Mouse (Mus musculus) bone marrow macrophage, adult 2 months (primary cell): ENCODE data around the gene Mylip. TPM values are rescaled to one million over a fixed set of nuclear protein-coding genes. Genes with fewer than 3 reads are reported as not detected.

ENCODE experiments used
- H3K27ac ChIP-seq: 2 replicates; pipeline ENCODE4 v1.5.1; 2012; ENCODE audit warnings: low read depth, low read length; ENCODE audit not compliant: insufficient read depth
- H3K4me1 ChIP-seq: 2 replicates; pipeline ENCODE4 v1.6.1; 2012; ENCODE audit warnings: low read length; ENCODE audit not compliant: control insufficient read depth, insufficient read depth
- H3K4me3 ChIP-seq: 2 replicates; pipeline ENCODE4 v1.5.1; 2012; ENCODE audit warnings: mild to moderate bottlenecking, low read length, moderate library complexity; ENCODE audit not compliant: insufficient read depth
- CTCF ChIP-seq: IDR thresholded peaks from 2 replicates; pipeline ENCODE4 v1.5.1; 2012; ENCODE audit warnings: low read depth, mild to moderate bottlenecking, low read length, moderate library complexity
- POLR2A ChIP-seq: IDR thresholded peaks from 2 replicates; pipeline ENCODE4 v1.6.1; 2012; ENCODE audit warnings: mild to moderate bottlenecking, low read depth, low read length, borderline replicate concordance
- polyA plus RNA-seq: library from polyadenylated mRNA; stranded (reverse); fragments of >200 nt; gene quantifications from 2 replicates; pipeline ENCODE4 v1.2.4, GENCODE M21; 2012; ENCODE audit not compliant: missing spikeins, insufficient read depth, insufficient read length

Mylip gene
- polyA plus RNA-seq, 1 experiment = 37.3 TPM

DNA sequence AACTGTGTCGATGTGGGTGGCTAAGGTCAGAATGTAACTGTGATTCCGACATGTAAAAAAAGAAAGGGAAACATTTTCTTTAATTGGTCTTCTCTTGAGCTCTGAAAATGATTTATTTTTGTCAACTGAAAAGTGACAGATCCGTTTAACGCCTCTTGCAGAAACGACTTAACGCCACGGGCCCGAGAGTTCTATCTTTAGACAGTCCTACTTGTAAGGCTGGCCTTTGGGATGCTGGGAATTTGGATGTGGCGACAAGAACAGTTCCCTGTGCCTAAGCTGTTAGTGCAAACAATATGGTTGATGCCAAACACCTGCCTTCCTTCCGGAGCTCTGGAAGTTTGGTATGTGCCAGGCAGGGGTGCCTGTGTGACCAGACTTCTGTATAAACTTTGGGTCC lies 23.8 kb upstream of the Mylip start:
- H3K27ac ChIP-seq = no peak overlapping the region
- H3K4me3 ChIP-seq = no peak overlapping the region
- no peaks in the 10 kb centered on the region for H3K4me1 ChIP-seq
- no peak for TF ChIP-seq POLR2A
- no peak for TF ChIP-seq CTCF

DNA sequence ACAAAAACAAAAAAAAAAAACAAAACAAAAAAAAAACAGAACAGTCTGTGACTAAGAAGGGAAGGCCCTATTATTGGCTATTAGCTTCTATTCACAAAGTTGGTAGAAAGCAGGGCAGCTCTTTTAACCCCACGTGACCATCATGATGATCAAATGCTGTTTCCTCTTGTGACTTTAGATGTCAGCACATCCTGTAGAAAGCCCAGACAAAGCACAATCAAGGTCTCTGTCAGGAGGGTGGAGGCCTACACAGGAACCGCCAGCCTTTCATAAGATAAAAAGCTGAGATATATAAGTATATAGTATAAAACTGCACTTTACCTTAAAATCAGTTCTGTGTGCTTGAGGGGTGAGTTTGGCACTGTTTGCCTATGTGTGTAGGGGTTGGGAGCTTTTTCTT lies 17.9 kb upstream of the Mylip start:
- Histone ChIP-seq H3K4me3 (no peak overlapping the region), H3K27ac (peak overlapping the region; percentile 67), H3K4me1 (peaks cover 18% of the 10 kb centered on the region)
- TF ChIP-seq POLR2A (no peak), CTCF (no peak)

DNA sequence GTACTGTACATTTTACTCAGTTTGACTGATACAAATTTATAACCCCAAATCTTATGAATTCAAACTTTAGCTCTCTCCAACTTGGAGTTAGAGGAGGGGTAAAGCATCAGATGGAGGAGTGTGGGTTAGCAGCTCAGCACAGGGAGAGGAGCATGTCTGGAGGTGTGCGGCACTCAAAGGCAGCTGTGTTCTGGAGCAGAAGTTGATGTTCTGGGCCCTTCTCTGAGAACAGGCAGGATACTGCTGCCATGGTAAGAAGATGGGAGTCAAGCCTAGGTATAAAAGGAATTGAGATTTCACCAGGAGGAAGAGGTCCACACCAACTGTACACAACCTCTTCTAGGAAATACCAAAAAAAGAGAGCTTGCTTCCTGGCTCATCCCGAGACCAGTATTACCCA lies 17.1 kb upstream of the Mylip start:
- no peak overlapping the region for H3K4me3 ChIP-seq

DNA sequence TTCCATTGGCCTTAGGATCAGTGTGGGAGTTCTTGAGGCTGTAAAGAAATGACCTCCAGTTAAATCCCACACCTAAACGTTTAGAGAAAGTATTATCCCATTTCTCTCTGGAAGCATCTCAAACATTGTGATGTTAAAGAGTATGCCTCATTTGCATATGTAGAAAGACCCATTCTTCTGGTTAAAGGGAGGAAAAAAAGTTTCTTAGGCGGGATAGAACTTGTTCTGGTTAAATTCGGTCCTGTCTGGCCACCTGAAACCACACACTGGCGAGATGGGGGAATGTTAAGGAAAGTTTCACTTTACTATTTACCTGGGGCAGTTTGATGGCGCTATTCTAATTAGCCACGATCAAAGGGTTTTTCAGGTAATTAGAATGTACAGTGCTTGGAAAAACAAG lies 14.7 kb upstream of the Mylip start:
- no peak overlapping the region for H3K27ac ChIP-seq
- peaks cover 18% of the 10 kb centered on the region for H3K4me1 ChIP-seq
- TF ChIP-seq CTCF = no peak
- no peak for TF ChIP-seq POLR2A
- H3K4me3 ChIP-seq = no peak overlapping the region

More for the DNA sequence above, 17.1 kb upstream of the Mylip start:
- Histone ChIP-seq H3K27ac (no peak overlapping the region), H3K4me1 (peaks cover 18% of the 10 kb centered on the region)
- TF ChIP-seq POLR2A (no peak), CTCF (no peak)

DNA sequence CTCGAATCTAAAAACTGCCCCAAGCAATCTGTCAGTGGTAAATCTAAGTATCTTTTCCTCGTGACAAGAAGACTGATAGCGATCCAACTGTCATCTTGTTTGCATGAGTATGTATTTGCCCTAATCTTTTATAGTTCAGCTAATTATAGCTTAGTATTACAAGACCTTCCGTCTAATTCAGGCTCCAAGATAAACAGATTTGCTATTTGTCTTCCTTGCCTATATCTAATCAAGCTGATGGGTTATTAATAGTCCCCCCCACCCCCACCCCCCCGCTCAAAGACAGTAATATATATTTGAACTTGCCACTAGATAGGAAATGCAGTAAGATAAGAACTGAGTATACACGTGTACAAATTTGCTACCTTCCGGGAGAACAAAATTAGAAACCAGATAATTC lies 7.3 kb upstream of the Mylip start:
- H3K4me3 ChIP-seq = no peak overlapping the region
- TF ChIP-seq CTCF = no peak
- no peak for TF ChIP-seq POLR2A
- H3K27ac ChIP-seq = no peak overlapping the region
- H3K4me1 ChIP-seq = no peaks in the 10 kb centered on the region

DNA sequence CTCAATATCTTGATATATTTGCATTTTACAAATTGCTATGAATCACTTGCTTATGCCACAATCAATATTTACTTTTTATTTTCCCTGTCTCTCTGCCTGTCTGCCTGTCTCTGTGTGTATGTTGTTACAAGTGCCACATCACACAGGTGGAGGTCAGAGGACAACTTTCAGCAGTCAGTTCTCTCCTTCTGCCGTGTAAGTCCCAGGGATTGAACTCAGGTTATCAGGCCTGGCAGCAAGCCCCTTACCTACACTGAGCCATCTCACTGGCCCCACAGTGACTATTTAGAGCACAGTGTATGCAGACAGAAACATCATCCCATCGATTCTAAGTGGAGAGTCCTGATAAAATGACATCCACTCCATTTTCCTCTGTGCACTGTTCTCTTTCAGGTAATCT lies 4.9 kb upstream of the Mylip start:
- no peak for TF ChIP-seq CTCF
- no peak for TF ChIP-seq POLR2A
- no peak overlapping the region for H3K27ac ChIP-seq
- H3K4me1 ChIP-seq = peaks cover 8% of the 10 kb centered on the region; the same call in 1 of the 2 replicates
- H3K4me3 ChIP-seq = no peak overlapping the region

DNA sequence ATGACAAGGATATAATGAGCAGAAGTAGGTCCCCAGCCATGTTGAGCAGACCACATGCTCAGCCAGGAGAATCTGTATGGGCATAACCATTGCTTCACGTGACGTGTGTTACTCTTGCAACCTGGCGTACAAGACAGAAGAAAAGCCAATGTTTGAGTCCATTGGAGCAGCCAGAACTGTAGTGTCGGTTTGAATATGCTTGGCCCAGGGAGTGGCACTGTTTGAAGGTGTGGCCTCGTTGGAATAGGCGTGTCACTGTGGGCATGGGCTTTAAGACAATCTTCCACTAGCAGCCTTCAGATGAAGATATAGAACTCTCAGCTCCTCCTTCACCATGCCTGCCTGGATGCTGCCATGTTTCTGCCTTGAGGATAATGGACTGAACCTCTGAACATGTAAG lies 4.0 kb upstream of the Mylip start:
- peaks cover 8% of the 10 kb centered on the region; the same call in 1 of the 2 replicates for H3K4me1 ChIP-seq
- no peak overlapping the region for H3K4me3 ChIP-seq
- TF ChIP-seq CTCF (no peak), POLR2A (no peak)
- H3K27ac ChIP-seq = no peak overlapping the region

DNA sequence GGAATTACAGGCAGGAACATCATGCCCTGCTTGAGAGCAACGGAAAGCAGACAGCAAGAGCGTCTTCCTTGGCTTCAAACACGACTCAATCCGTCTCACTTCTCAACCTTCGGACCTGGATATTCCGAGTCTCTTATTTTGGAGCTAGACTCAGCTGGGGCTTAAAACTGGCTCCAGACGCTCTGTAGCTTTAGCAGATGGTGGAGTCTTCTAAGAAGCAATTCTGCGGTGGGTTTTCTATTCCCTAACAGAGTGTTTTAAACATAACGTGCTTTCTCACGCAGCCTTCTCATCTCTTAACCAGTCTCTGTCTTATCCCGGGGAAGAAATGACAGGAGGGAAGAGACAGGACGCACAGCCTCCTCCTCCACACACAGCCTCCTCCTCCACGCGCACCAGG lies 3.3 kb upstream of the Mylip start:
- Histone ChIP-seq H3K4me1 (peaks cover 8% of the 10 kb centered on the region; the same call in 1 of the 2 replicates), H3K4me3 (no peak overlapping the region), H3K27ac (no peak overlapping the region)
- TF ChIP-seq CTCF = no peak
- TF ChIP-seq POLR2A = no peak

DNA sequence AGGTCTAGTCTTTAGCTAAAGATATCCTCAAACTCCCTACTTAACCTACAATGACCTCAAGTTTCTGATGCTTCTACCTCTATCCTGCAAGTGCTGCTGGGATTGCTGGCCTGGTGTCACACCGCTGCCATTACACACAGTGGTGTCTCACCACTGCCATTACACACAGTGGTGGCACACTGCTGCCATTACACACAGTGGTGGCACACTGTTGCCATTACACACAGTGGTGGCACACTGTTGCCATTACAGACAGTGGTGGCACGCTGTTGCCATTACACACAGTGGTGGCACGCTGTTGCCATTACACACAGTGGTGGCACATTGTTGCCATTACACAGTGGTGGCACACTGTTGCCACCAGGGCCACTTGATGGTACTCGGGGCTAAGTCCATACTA lies 2.3 kb upstream of the Mylip start:
- no peak overlapping the region for H3K27ac ChIP-seq
- peaks cover 8% of the 10 kb centered on the region; the same call in 1 of the 2 replicates for H3K4me1 ChIP-seq
- H3K4me3 ChIP-seq = no peak overlapping the region
- TF ChIP-seq CTCF (no peak), POLR2A (no peak)

DNA sequence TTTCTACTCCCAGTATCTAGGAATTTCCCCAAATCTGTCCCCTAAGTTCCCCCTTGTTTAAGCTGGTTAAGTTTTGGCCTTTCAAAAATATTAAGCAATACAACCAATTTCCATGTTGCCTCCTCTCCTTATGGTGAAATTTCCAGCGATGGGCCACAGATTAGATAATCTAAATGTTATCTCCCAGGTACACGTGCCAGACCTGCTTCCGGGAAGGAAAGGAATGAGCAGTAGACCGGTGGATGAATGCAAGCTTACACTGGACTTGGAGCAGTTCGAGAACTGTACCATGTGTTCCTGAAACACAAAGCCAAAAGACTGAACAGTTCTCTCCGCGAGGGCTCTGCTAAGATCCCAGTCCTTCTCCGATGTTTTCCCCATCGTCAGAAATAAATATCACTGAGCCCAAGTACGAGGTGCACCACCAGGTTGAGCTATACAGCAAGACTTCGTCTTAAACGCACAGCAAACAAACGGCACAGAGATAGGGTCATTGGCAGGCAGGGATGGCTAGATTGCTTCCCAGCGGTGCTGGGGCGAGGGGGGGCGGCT lies 1.2 kb upstream of the Mylip start:
- no peak for TF ChIP-seq POLR2A
- TF ChIP-seq CTCF = no peak
- H3K27ac ChIP-seq = no peak overlapping the region
- peaks cover 17% of the 10 kb centered on the region for H3K4me1 ChIP-seq
- no peak overlapping the region for H3K4me3 ChIP-seq

DNA sequence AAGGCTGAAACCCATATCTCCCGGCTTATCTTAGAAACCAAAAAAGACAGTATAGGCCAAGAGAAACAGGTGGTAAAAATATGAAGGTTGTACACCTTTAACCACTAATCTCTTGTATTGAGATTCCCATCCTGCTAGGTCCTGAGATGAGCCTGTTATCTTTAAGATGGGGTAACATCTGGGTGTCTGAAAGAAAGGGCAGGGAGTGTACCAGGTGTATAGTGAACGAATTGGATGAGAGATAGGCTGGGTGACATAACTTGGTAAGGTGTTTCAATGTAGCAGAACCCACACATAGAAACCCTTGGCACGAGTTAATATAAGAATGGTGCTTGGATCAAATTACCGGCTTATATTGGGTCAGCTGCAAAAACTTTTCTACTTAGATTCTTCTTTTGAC lies 653 bp upstream of the Mylip start:
- no peak for TF ChIP-seq CTCF
- TF ChIP-seq POLR2A = no peak
- H3K27ac ChIP-seq = no peak overlapping the region
- peak overlapping the region; percentile 41; the same call in 1 of the 2 replicates for H3K4me3 ChIP-seq
- peaks cover 18% of the 10 kb centered on the region for H3K4me1 ChIP-seq
